Mouse (Mus musculus) spleen, adult 2 months (tissue): ENCODE measurements around the gene Ckmt2.

Source experiments
- CTCF ChIP-seq: fragments of 200-500 bp; IDR thresholded peaks from 2 replicates; pipeline ENCODE4 v1.5.1; 2011; ENCODE audit warnings: mild to moderate bottlenecking, inconsistent platforms; ENCODE audit not compliant: insufficient read depth, insufficient read length, insufficient replicate concordance; ENCODE audit errors: extremely low read depth
- POLR2A ChIP-seq: fragments of 200-500 bp; IDR thresholded peaks from 2 replicates; pipeline ENCODE4 v1.6.1; 2011; ENCODE audit warnings: low read depth, low read length, inconsistent platforms

DNA sequence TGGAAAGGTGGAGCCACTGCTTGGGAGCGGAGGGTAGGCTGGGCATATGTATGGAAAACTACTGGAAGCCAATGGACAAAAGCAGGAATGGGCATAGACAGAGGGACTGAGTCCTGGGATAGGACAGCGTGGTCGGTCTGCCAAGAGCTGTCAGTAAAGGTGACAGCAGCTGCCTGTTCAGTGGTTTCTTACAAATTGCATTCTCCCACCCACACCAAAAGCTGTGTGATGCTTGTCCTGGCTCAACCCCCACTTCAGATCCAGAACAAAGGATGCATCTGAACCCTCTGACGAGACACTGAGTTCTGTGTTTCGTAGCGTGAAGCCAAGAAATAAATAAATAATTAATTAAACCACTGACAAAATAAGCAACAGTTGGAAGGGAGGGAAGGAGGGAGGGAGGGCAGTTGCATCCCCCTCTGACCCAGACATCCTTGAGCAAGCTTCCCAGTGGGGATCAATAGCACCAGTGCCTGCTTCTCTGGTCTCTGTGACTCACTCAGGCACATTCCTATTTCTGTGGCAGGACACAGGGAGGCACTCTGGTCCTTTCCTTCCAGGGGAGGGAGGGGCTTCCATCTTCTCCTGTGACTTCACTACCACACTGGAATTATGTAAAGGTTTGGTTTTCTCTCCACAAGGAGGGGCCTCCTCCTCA is 39.0 kb upstream of the Ckmt2 start:
- TF ChIP-seq CTCF: no peak
- no peak for TF ChIP-seq POLR2A
